Mouse (Mus musculus) G1E (cell line): ENCODE results near the gene Haspin. TPM values are rescaled to one million over a fixed set of nuclear protein-coding genes. Genes with fewer than 3 reads are reported as not detected.

Source experiments
- ATAC-seq: 2 replicates; pipeline ENCODE4 v1.8.0; 2016; ENCODE audit warnings: mild to moderate bottlenecking; ENCODE audit not compliant: insufficient number of reproducible peaks, poor library complexity, low FRiP score, severe bottlenecking; ENCODE audit errors: extremely low read depth
- DNase-seq: peaks from one replicate; pipeline ENCODE4 v3.0.0; 2012; ENCODE audit warnings: low spot score
- H3K27me3 ChIP-seq: 2 replicates; pipeline ENCODE4 v1.6.1; 2012; ENCODE audit warnings: mild to moderate bottlenecking, low read length, inconsistent platforms; ENCODE audit not compliant: insufficient read depth
- H3K36me3 ChIP-seq: replicated peaks from 2 replicates; pipeline ENCODE3; 2012; ENCODE audit warnings: mild to moderate bottlenecking, inconsistent platforms
- H3K4me1 ChIP-seq: 2 replicates; pipeline ENCODE4 v1.6.1; 2012; ENCODE audit warnings: low read depth, low read length, inconsistent platforms, mixed read lengths; ENCODE audit not compliant: insufficient read depth
- H3K4me3 ChIP-seq: 2 replicates; pipeline ENCODE4 v1.5.1; 2012; ENCODE audit warnings: low read depth, mild to moderate bottlenecking, inconsistent platforms, low read length, moderate library complexity, mixed read lengths
- H3K9me3 ChIP-seq: replicated peaks from 2 replicates; pipeline ENCODE4 v1.6.1; 2012; ENCODE audit warnings: inconsistent platforms
- CTCF ChIP-seq: IDR thresholded peaks from 2 replicates; pipeline ENCODE4 v1.5.1; 2012; ENCODE audit warnings: low read depth, low read length, inconsistent platforms, mixed read lengths
- GATA1 ChIP-seq: IDR thresholded peaks from 2 replicates; pipeline ENCODE4 v1.6.1; 2012; ENCODE audit warnings: borderline replicate concordance, low read length, inconsistent platforms, mixed read lengths
- GATA2 ChIP-seq: IDR thresholded peaks from 2 replicates; pipeline ENCODE4 v1.6.1; 2012; ENCODE audit warnings: low read depth, low read length, inconsistent platforms, borderline replicate concordance
- POLR2AphosphoS5 ChIP-seq: IDR thresholded peaks from 2 replicates; pipeline ENCODE4 v1.6.1; 2012; ENCODE audit warnings: low read depth, low read length, inconsistent platforms; ENCODE audit not compliant: insufficient replicate concordance
- TAL1 ChIP-seq: conservative IDR thresholded peaks from 2 replicates; pipeline ENCODE4 v1.6.1; 2012; ENCODE audit warnings: low read depth, low read length, inconsistent platforms, mixed read lengths
- polyA plus RNA-seq: library from polyadenylated mRNA; stranded (reverse); fragments of >175 nt; gene quantifications from 2 replicates; pipeline ENCODE4 v1.2.3, GENCODE M21; 2012
- total RNA-seq, 2 experiments: library from RNA; stranded (forward) in 1 of 2; stranded (reverse) in 1 of 2; fragments of 200-1000 nt in 1 of 2; fragments of >200 nt in 1 of 2; fragmentation: Nextera tagmentation in 1 of 2; gene quantifications; 2 replicates each; pipeline ENCODE4 v1.2.3; 2014 to 2017

Haspin gene
- total and polyA plus RNA-seq, 3 experiments, result 16.7 to 19.5 (median 17.5) TPM

DNA sequence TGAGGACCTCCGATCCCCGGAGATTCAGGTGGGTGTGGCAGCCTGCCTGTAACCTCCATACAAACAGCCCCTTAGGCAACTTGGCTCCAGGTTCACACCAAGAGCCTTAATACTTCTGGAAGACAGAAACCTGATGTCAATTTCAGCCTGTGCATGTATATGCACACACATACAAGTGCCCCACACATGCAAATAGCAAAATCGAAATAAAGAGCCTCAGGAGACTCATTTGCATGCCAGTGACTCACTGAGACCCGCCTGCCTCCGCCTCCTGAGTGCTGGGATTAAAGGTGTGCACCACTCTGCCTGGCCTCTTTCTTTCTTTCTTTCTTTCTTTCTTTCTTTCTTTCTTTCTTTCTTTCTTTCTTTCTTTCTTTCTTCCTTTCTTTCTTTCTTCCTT lies 39.2 kb downstream of the Haspin start:
- Histone ChIP-seq H3K27me3 (peaks cover 42% of the 10 kb centered on the region), H3K36me3 (no peaks in the 10 kb centered on the region), H3K4me1 (peaks cover 22% of the 10 kb centered on the region), H3K9me3 (no peaks in the 10 kb centered on the region), H3K4me3 (no peak overlapping the region)
- TF ChIP-seq GATA2, result no peak
- TF ChIP-seq CTCF, result no peak
- no peak for TF ChIP-seq TAL1
- TF ChIP-seq GATA1, result no peak
- no peak for TF ChIP-seq POLR2AphosphoS5
- no peak for DNase-seq
- no peak for ATAC-seq

DNA sequence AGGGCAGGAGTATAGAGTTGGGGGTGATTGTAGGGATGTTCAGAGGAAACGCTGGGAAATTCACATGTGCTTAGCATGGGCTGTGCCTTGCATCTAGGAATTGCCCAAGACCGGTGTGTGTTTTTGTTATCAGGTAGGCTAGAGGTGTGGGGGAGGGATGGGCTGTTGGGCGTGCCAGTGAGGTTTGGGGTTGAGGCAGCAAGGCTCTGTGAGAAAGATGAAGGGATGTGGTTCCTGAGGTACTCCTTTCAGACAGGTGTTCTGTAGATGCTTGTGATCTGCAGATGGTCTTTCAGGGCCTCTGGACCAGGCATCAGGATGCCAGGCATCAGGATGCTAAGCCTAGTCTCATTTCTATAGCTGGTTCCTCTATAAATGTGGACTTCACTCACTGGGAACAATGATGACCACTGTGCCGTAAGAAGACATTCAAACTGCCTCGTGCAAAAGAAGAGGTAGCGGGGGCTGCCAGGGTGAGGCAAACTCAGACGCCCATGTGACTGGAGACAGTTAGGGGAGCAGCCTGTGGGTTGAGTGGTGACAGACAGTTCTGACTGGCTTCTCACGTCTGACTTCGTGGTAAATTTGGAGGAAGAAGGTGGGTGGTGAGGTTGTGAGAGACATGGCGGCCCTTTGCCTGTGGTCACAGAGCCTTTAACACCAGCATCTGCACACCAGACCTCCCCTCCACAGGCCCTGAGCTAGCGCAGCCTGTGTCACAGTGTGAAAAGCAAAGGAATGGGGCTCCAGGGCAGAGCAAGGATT lies 43.7 kb downstream of the Haspin start:
- no peak for ATAC-seq
- no peak overlapping the region for H3K4me3 ChIP-seq
- TF ChIP-seq CTCF (no peak), TAL1 (no peak)
- H3K4me1 ChIP-seq, result peaks cover 30% of the 10 kb centered on the region
- no peak for DNase-seq
- H3K27me3 ChIP-seq, result peaks cover 57% of the 10 kb centered on the region
- no peaks in the 10 kb centered on the region for H3K9me3 ChIP-seq
- H3K36me3 ChIP-seq, result no peaks in the 10 kb centered on the region

DNA sequence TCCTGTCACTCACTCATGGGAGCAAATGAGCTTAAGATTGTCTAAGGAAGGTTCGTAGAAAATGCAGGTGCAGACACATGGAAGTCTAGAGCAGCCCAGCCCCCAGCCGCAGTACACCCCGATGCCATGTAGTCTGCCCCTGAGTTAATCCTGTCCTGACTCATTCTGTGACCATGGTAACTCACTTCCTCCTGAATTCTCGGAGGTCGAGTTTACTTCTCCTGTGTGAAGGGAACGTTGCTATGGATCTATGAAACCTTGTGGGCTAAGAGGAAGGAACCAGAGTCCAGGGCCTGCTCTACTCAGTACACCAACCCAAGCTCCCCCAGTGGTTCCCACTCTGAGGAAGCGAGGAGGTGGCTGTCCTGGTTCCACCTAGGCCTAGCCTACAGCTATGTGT lies 45.2 kb downstream of the Haspin start:
- peaks cover 30% of the 10 kb centered on the region for H3K4me1 ChIP-seq
- ATAC-seq, result no peak

GRCm38 (mm10) chr11:73092057-73092456 lies 46.0 kb downstream of the Haspin start:
- DNase-seq, result no peak
- TF ChIP-seq POLR2AphosphoS5, result no peak
- TF ChIP-seq TAL1, result no peak
- TF ChIP-seq GATA2, result no peak
- TF ChIP-seq CTCF, result no peak
- no peak for TF ChIP-seq GATA1
- no peak for ATAC-seq
- H3K27me3 ChIP-seq, result peaks cover 60% of the 10 kb centered on the region
- peaks cover 30% of the 10 kb centered on the region for H3K4me1 ChIP-seq
- peaks cover 1% of the 10 kb centered on the region for H3K36me3 ChIP-seq
- H3K4me3 ChIP-seq, result no peak overlapping the region
- no peaks in the 10 kb centered on the region for H3K9me3 ChIP-seq

More for the DNA sequence above, 45.2 kb downstream of the Haspin start:
- H3K36me3 ChIP-seq, result no peaks in the 10 kb centered on the region
- no peak for DNase-seq
- H3K4me3 ChIP-seq, result no peak overlapping the region
- H3K9me3 ChIP-seq, result no peaks in the 10 kb centered on the region
- no peak for TF ChIP-seq GATA2
- no peak for TF ChIP-seq TAL1
- no peak for TF ChIP-seq CTCF
- TF ChIP-seq POLR2AphosphoS5, result no peak
- TF ChIP-seq GATA1, result no peak
- H3K27me3 ChIP-seq, result peaks cover 63% of the 10 kb centered on the region

GRCm38 (mm10) chr11:73090826-73091225 lies 47.3 kb downstream of the Haspin start:
- ATAC-seq (no peak), DNase-seq (no peak)
- TF ChIP-seq GATA1 (no peak), CTCF (no peak), GATA2 (no peak), POLR2AphosphoS5 (no peak), TAL1 (no peak)
- peaks cover 26% of the 10 kb centered on the region for H3K4me1 ChIP-seq
- H3K9me3 ChIP-seq, result no peaks in the 10 kb centered on the region
- peaks cover 53% of the 10 kb centered on the region for H3K27me3 ChIP-seq
- H3K36me3 ChIP-seq, result peaks cover 11% of the 10 kb centered on the region
- H3K4me3 ChIP-seq, result no peak overlapping the region

GRCm38 (mm10) chr11:73090283-73090682 lies 47.8 kb downstream of the Haspin start, which contains the start of gene Itgae:
Gene Itgae, plus strand, starts transcription at chr11:73090583.
- ATAC-seq (no peak), DNase-seq (no peak)
- Histone ChIP-seq H3K4me1 (peaks cover 22% of the 10 kb centered on the region), H3K36me3 (peaks cover 14% of the 10 kb centered on the region), H3K9me3 (no peaks in the 10 kb centered on the region), H3K4me3 (no peak within 1 kb of the TSS), H3K27me3 (peaks cover 47% of the 10 kb centered on the region)
- no peak for TF ChIP-seq CTCF
- no peak for TF ChIP-seq GATA2
- TF ChIP-seq TAL1, result no peak
- no peak for TF ChIP-seq GATA1
- TF ChIP-seq POLR2AphosphoS5, result no peak
